Mouse (Mus musculus) kidney, adult 10 weeks (tissue): Measurements from ENCODE around the gene Btbd10. TPM values are rescaled to one million over a fixed set of nuclear protein-coding genes. Genes with fewer than 3 reads are reported as not detected.

Experiments
- polyA plus RNA-seq: library from polyadenylated mRNA; stranded (reverse); fragments of 350-450 nt; fragmentation: Illumina TruSeq; extraction: RNeasy Lipid Tissue Mini Kit (QIAGEN cat#74804); gene quantifications from one replicate; pipeline ENCODE4 v1.2.3, GENCODE M21; 2014; ENCODE audit warnings: low read depth, low replicate concordance

Gene Btbd10
- polyA plus RNA-seq: 20.3 TPM

DNA sequence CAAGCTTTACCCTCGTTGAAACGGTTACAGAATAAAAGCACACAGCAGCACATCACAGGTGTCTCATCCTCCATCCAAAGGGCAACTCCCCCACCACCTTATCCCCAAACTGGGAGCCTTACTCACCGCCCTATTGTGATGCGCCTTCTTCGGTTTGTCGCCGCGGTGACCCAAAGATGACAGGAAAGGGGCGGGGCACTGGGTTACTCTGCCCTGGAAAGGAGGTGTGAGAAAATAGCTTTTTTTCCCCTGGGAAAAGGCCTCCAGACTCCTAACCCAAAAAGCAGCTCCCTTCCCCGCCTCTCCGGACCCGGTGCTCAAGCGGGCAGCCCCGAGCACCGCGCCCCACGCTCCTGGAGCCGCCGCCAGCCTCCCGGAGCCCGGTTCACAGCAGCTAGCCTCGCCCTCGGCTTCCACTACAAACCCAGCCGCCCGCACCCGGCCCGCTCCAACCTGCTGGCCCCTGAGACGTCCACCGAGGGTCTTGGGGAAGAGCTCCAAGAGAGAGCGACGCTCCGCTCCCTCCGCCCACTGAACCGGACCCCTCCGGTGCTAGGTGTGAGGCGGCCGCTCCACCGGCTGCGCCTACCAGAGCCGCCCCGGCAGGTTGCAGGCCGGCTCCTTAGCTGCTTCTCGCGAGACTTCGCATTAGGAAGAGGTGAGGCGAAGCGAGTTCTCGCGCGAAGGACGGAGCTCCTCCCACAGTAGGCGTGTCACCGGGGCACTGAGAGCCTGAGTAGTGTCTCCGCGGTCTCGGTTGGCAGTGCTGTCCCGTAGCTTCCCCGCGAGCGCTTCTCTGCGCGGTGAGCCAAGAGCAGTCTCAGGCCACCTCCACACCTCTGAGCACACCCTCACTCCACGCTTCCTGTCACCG lies at the start of gene Btbd10:
Gene Btbd10 (minus strand): TSS at position 647 of the 874 bp plus-strand sequence.

DNA sequence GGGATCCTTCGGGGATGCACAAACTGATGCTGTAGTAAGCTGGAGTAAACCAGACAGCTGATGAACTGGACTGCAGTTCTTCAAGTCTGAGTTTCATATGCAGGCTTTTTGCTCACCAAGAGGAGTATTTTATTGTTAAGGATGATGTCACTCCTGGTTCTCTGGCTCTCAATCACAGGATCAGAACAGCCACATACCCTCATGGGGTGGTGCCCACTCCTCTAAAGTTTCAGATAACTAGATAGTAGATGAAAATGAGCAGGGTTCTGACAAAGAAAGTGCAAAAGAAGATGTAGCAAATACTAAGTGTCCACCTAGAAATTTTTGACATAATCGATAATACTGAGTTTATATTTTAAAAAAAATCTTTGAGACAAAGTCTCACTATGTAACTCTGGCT lies 19.3 kb upstream of the Btbd10 start, which contains the start of gene Pth:
Gene Pth (minus strand): TSS at position 101 of the 400 bp plus-strand sequence.

Other genes starting within 250 kb of the Btbd10 start
- 36.9 TPM for gene Arntl, start 161.9 kb downstream of the Btbd10 start, polyA plus RNA-seq
- not detected for gene Pth, start 19.2 kb upstream of the Btbd10 start, polyA plus RNA-seq
- 443 TPM for gene Far1, start 144.4 kb upstream of the Btbd10 start, polyA plus RNA-seq